Mouse (Mus musculus) heart, embryonic 10.5 days (tissue): ENCODE measurements around the gene Dclk2. TPM values are rescaled to one million over a fixed set of nuclear protein-coding genes. Genes with fewer than 3 reads are reported as not detected.

Experiments
- DNase-seq: peaks from one replicate; pipeline ENCODE4 v3.0.0-alpha.2; 2017; ENCODE audit warnings: low spot score
- H3K27ac ChIP-seq: fragments of 300-500 bp; sonication (generic); 2 replicates; pipeline ENCODE4 v1.5.1; 2016; ENCODE audit warnings: mild to moderate bottlenecking
- H3K27me3 ChIP-seq: fragments of 300-500 bp; sonication (generic); 2 replicates; pipeline ENCODE4 v1.6.1; 2016; ENCODE audit warnings: mild to moderate bottlenecking; ENCODE audit not compliant: poor library complexity, insufficient read depth, severe bottlenecking
- H3K36me3 ChIP-seq: fragments of 300-500 bp; sonication (generic); 2 replicates; pipeline ENCODE4 v1.6.1; 2016; ENCODE audit warnings: mild to moderate bottlenecking, moderate library complexity
- H3K4me1 ChIP-seq: fragments of 300-500 bp; sonication (generic); 2 replicates; pipeline ENCODE4 v1.6.1; 2016; ENCODE audit warnings: mild to moderate bottlenecking
- H3K4me3 ChIP-seq: fragments of 300-500 bp; sonication (generic); 2 replicates; pipeline ENCODE4 v1.5.1; 2016; ENCODE audit warnings: mild to moderate bottlenecking, moderate library complexity
- H3K9me3 ChIP-seq: fragments of 300-500 bp; sonication (generic); 2 replicates; pipeline ENCODE4 v1.6.1; 2016; ENCODE audit warnings: mild to moderate bottlenecking, moderate library complexity
- WGBS: fragments of 180-500 bp; shearing (Covaris S2); methylation state at CpG from one replicate; pipeline ENCODE4 v1.1.7; 2016; 5-methylcytosine and 5-hydroxymethylcytosine counted together
- polyA plus RNA-seq: library from polyadenylated mRNA; unstranded; fragments of >200 nt; fragmentation: Nextera tagmentation; extraction: Ambion mirVana; gene quantifications from 2 replicates; pipeline ENCODE4 v1.2.1, GENCODE M21; 2016

Gene Dclk2
- 3.7 and 4.0 TPM in 2 replicates for polyA plus RNA-seq

DNA sequence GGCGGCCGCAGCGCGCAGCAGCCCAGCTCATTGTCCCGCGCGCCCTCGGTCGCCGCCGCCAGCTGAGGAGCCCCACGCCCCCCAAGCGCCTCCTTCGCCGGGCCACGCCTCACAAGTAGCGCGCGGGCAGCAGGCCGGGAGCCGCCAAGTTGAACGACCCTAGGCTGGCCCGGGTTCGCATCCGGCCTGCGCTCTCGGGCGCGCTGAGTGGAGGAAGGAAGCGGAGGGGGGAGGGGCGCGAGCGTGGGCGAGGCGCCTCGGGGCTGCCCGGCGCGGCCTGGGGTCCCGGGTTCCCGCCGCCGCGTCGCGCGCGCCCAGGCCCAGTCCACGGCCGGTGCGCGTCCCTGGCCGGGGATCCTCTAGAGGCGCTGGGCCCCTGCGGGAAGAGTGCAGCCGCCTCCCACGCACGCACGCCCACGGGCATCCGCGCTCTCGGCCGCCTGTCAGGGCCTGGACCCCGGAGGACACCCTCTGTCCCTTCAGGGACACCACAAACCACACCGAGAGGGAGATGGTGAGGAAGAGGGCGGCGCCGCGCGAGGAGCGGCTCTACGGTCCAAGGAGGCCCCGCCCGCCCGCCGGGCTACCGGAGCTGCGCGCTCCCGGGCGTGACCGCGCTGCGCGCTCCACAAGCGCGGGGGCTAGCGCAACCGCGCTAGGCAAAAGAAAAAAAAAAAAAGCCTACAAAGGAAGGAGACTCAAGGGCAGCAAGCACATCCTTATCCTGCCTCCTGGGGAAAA is at the start of gene Dclk2:
Gene Dclk2 (minus strand): TSS at position 510 of the 741 bp plus-strand sequence.
- DNase-seq = peak; percentile 79
- Histone ChIP-seq H3K36me3 (no peaks in the 10 kb centered on the region), H3K4me3 (peak within 1 kb of the TSS; percentile 87), H3K27me3 (peaks cover 35% of the 10 kb centered on the region), H3K9me3 (no peaks in the 10 kb centered on the region), H3K27ac (peak within 1 kb of the TSS; percentile 91), H3K4me1 (peaks cover 13% of the 10 kb centered on the region)
- under 1% methylated on average over 91 of the region's 91 CpGs for WGBS

DNA sequence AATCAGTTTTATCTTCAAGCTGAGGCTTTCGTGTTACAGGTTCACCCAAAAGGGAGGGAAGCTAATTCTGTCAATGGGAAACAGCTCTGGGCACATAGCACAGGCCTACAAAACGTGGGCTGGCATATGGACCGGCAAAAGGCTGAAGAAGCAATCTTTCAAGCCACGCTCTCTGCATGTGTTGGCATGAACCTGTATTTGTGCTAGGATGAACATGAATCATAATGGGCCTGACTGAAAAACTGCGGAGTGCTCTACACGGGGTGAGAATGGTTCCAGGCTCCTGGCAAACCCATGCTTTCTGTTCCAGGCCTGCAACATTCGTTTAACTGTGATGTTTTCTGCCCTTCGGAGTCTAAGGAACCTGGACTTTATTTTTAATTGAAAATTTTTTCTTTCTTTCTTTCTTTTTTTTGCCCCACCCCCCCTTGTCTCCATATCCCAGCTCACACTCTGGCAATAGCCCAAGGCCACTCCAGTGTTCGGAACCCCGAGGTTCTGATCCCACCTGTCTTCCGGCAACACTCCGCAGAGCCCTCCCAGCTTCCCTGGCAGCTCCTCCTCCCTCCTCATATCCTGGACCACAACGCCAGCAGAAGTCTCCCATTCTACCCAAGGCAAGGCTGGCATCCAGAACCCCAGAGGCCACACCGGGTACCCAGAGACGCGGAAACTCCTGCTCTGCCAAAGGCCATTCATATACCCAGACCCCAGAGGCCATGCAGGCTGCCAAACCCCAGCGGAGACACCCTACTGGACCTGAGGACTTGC is 42.2 kb upstream of the Dclk2 start:
- H3K27me3 ChIP-seq = no peaks in the 10 kb centered on the region
- H3K4me3 ChIP-seq = no peak overlapping the region
- H3K27ac ChIP-seq = no peak overlapping the region
- no peaks in the 10 kb centered on the region for H3K9me3 ChIP-seq
- no peak for DNase-seq
- WGBS = 83% methylated on average over 17 of the region's 17 CpGs
- H3K4me1 ChIP-seq = 0 out of 2 replicates have a peak, but pooled peaks cover 4% of the 10 kb centered on the region
- H3K36me3 ChIP-seq = no peaks in the 10 kb centered on the region

DNA sequence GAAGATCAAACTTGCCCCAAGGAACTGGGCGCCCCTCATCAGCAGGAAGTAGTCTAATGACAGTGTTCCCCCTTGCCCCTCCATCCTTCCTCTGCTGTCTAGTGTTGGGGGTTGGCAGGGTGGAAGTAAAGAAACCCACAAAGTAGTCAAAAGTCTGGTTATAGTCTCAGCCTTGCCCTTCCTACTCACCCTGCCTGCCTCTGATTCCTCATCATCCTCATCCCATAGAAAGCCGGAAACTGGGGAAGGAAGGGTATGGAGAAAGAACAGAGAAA is 40.7 kb upstream of the Dclk2 start:
- Histone ChIP-seq H3K4me3 (no peak overlapping the region), H3K9me3 (no peaks in the 10 kb centered on the region), H3K36me3 (no peaks in the 10 kb centered on the region), H3K4me1 (0 out of 2 replicates have a peak, but pooled peaks cover 4% of the 10 kb centered on the region), H3K27ac (no peak overlapping the region), H3K27me3 (no peaks in the 10 kb centered on the region)
- DNase-seq = no peak
- 92% methylated on average over 2 of the region's 2 CpGs for WGBS

DNA sequence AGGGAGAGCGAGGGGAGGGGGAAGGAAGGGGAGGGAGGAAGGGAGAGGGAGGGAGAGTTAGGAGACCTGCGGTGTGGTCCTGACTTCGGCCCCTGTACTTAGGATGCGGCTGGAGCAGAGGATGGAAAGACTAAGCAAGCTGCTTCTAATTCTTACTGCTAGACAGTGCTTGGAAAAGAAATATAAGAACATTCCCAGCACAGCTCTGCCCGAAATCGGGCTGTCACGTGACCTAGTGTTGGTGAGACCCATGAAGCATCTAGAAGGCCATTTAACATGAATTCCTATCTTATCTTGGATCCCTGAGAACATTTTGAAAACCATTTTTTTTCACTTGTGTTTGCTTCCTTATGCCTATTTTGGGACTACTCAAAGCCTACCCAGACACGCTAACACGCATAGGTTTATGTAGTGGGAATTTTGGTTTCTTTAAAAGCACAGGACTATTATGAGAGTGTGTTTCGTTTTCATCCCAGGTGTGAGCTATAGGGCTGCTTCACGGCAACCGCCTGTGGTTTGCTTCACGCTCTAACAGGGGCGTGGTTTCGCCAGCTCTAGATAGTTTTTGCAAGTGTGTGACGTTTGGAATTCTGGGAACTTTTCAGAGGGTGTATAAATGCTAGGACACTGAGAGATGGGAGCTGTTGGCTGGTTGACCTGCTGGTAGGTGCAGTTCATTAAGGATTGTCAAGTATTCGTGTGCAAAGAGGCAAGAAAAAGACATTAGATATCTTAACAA is 40.2 kb upstream of the Dclk2 start:
- no peaks in the 10 kb centered on the region for H3K36me3 ChIP-seq
- no peaks in the 10 kb centered on the region for H3K27me3 ChIP-seq
- no peak for DNase-seq
- 0 out of 2 replicates have a peak, but pooled peaks cover 4% of the 10 kb centered on the region for H3K4me1 ChIP-seq
- H3K9me3 ChIP-seq = no peaks in the 10 kb centered on the region
- H3K4me3 ChIP-seq = no peak overlapping the region
- H3K27ac ChIP-seq = no peak overlapping the region
- WGBS = 83% methylated on average over 17 of the region's 17 CpGs

DNA sequence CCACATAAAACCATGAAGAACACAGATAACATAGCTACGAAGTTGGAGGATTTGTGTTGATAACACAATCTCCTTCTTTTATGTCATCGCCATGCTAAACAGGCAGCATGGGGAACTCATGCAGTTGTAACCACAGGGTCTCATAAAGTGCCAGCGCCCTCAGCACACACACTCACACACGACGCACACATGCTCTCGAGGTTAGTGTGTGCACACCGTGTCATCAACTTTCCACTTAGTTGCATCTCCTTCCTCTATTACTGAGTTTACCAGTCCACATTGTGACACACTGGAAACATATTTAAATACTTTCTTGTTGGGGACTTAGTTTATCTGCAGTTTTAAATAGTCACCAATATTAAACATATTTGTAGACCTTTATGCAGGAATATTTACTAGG is 38.4 kb upstream of the Dclk2 start:
- DNase-seq = no peak
- peaks cover 9% of the 10 kb centered on the region; the same call in 1 of the 2 replicates for H3K4me1 ChIP-seq
- no peaks in the 10 kb centered on the region for H3K9me3 ChIP-seq
- no peaks in the 10 kb centered on the region for H3K36me3 ChIP-seq
- 83% methylated on average over 7 of the region's 7 CpGs for WGBS
- no peak overlapping the region for H3K27ac ChIP-seq
- no peaks in the 10 kb centered on the region for H3K27me3 ChIP-seq
- H3K4me3 ChIP-seq = no peak overlapping the region

DNA sequence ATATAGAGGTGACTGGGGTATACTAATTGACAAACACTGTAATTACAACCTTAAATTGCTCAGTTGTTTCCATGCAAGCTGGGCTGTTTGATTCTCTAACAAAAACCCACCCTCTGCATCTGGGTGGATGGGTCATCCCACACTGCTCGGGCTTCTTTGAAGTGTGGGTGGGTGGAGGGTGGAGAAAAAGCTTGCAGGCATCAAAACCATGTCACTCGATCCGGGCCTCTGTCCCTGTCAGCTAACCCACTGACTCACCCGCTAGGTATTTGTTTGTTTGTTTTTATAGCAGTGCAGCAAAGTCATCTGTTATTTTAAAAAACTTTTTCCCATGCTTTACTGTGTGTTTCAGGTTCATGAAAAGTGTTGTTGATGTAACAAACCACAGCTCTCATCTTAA is 34.7 kb upstream of the Dclk2 start:
- Histone ChIP-seq H3K4me3 (no peak overlapping the region), H3K27me3 (no peaks in the 10 kb centered on the region), H3K4me1 (peaks cover 9% of the 10 kb centered on the region; the same call in 1 of the 2 replicates), H3K36me3 (no peaks in the 10 kb centered on the region), H3K9me3 (0 out of 2 replicates have a peak, but pooled peaks cover 6% of the 10 kb centered on the region), H3K27ac (no peak overlapping the region)
- no peak for DNase-seq
- 23% methylated on average over 4 of the region's 4 CpGs for WGBS

DNA sequence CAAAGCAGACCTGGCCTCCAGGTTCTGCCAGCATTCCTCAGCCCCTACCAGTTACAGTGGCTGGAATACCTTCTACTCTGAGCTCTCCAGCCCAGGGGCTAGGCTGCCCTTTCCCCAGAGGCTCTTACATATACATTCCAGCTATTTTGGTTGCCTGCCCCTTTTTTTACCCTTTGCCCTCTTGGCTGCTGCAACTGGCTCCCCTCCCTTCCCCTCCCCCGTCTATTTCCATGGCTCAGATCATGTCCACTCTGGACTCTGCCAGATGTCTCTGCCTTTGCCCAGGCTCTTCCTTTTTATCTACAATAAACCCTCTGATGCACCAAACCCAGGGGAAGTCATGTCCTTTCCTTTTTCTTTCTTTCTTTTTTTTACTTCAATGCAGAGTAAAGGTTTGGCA is 33.9 kb upstream of the Dclk2 start:
- H3K4me3 ChIP-seq = no peak overlapping the region
- WGBS = 18% methylated on average over 1 of the region's 1 CpGs
- DNase-seq = no peak
- peaks cover 6% of the 10 kb centered on the region; the same call in 1 of the 2 replicates for H3K4me1 ChIP-seq
- H3K27ac ChIP-seq = no peak overlapping the region
- no peaks in the 10 kb centered on the region for H3K27me3 ChIP-seq
- no peaks in the 10 kb centered on the region for H3K36me3 ChIP-seq
- H3K9me3 ChIP-seq = 0 out of 2 replicates have a peak, but pooled peaks cover 6% of the 10 kb centered on the region

DNA sequence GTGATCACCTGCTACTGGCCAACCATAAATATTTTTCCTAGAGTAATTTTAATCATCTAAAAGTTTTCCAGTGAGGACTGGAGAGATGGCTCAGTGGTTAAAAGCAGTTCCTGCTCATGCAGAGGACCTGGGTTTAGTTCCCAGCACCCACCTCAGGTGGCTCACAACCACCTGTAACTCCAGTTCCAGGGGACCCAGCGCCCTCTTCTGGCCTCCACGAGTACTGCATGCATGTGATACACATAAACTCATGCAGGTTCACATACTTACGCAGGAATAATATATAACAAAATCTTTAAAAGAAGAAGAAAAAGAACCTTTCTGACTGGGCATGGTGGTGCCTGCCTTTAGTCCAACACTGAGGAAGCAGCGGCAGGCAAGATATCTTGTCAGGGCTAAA is 33.2 kb upstream of the Dclk2 start:
- Histone ChIP-seq H3K27me3 (no peaks in the 10 kb centered on the region), H3K27ac (no peak overlapping the region), H3K4me3 (no peak overlapping the region), H3K9me3 (0 out of 2 replicates have a peak, but pooled peaks cover 6% of the 10 kb centered on the region), H3K36me3 (no peaks in the 10 kb centered on the region), H3K4me1 (peaks cover 6% of the 10 kb centered on the region; the same call in 1 of the 2 replicates)
- 82% methylated on average over 4 of the region's 4 CpGs for WGBS
- no peak for DNase-seq

DNA sequence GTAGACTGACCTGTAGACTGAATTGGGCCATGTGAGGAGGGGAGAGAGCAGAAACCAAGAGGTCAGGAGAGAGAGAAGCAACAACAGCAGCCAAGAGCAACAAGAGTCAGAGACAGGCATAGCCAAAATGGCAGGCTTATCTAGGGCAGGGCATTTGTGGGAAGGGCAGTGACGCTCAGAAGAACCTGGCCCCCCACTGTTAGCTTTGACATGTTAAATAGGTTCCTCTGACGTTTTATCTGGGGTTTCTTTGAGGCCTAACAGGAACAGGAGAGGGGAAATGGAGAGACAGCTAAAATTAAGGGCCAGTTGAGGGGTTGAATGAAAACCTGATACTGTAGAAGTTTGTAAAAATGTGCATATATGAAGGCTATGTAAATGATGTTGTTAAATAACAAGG is 30.0 kb upstream of the Dclk2 start:
- WGBS = 15% methylated on average over 2 of the region's 2 CpGs
- DNase-seq = no peak
- 0 out of 2 replicates have a peak, but pooled peaks cover 6% of the 10 kb centered on the region for H3K9me3 ChIP-seq
- peaks cover 6% of the 10 kb centered on the region; the same call in 1 of the 2 replicates for H3K4me1 ChIP-seq
- no peaks in the 10 kb centered on the region for H3K36me3 ChIP-seq
- no peak overlapping the region for H3K27ac ChIP-seq
- no peak overlapping the region for H3K4me3 ChIP-seq
- H3K27me3 ChIP-seq = no peaks in the 10 kb centered on the region

DNA sequence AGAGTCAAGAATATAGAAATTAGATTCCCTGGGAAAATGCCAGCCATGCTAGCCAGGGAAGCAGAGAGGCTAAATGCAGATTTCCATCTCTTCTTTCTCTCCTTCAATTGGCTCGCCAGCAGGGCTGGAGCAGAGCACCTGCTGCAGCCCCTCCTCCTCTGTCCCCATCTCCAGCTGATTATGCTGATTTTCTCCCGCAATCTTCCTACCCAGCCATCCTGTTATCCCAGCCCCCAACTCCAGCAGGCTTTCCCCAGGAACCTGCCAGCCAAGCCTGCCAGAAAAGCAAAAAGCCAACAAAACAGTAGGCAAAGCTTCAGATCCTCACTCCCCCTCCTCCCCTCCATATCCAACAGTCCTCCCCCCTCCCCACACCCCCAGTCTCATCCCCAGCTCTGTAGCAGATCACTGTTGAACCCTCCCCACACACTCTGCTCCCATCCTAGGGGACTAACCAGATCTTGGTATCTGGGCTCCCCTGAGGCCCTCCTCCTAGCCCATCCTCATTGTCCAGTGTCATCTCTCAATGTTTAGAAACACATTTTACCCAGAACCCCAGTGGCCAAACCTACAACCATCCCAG is 15.7 kb upstream of the Dclk2 start:
- no peak for DNase-seq
- Histone ChIP-seq H3K27me3 (no peaks in the 10 kb centered on the region), H3K4me1 (no peaks in the 10 kb centered on the region), H3K27ac (no peak overlapping the region), H3K9me3 (no peaks in the 10 kb centered on the region), H3K4me3 (no peak overlapping the region), H3K36me3 (no peaks in the 10 kb centered on the region)
- WGBS = 26% methylated on average over 2 of the region's 2 CpGs

DNA sequence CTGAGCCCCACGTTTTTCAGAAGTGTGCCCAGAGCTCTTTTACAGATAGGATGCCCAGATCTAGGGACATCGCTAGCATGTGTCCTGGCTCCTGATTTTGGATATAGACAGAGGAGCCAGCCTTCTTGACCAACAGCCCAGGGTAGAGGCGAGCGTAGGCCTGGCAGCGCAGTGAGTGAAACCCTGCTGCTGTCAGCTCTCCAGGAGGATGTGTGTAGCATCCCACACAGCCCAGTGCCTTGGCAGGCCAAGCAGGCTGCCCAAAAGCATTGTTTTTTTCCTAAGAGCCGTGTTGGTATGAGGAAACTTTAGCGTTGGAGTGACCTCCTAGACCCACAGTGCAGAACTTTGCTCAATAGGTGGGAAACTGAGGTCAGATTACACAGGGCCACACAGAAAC is 12.8 kb upstream of the Dclk2 start:
- no peaks in the 10 kb centered on the region for H3K4me1 ChIP-seq
- H3K27ac ChIP-seq = no peak overlapping the region
- 80% methylated on average over 7 of the region's 7 CpGs for WGBS
- DNase-seq = no peak
- no peak overlapping the region for H3K4me3 ChIP-seq
- no peaks in the 10 kb centered on the region for H3K27me3 ChIP-seq
- no peaks in the 10 kb centered on the region for H3K36me3 ChIP-seq
- H3K9me3 ChIP-seq = no peaks in the 10 kb centered on the region

DNA sequence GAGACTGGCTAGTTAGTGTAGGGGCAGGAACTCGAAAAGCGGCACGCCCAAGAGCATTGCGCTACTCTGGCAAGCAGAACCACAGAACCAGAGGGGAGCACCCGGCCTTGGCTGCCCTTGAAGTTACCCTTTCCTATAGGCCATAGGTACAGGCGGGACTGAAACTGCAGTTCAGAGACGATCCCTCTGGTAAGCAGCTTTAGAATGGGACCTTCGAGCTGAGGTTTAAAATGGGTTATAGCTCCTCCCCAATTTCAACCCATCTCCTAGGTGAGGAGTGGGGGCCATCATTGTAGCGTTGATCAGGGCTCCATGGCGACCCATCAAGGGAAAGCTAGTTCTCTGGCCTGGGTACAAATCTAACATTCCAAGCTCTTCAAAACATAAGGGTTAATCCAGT is 3.0 kb upstream of the Dclk2 start:
- Histone ChIP-seq H3K4me1 (peaks cover 13% of the 10 kb centered on the region), H3K4me3 (no peak overlapping the region), H3K27ac (no peak overlapping the region), H3K9me3 (no peaks in the 10 kb centered on the region), H3K36me3 (no peaks in the 10 kb centered on the region), H3K27me3 (peaks cover 17% of the 10 kb centered on the region)
- WGBS = 78% methylated on average over 10 of the region's 10 CpGs
- DNase-seq = no peak
